Mouse (Mus musculus): ENCODE results near the gene Sept12.

DNA sequence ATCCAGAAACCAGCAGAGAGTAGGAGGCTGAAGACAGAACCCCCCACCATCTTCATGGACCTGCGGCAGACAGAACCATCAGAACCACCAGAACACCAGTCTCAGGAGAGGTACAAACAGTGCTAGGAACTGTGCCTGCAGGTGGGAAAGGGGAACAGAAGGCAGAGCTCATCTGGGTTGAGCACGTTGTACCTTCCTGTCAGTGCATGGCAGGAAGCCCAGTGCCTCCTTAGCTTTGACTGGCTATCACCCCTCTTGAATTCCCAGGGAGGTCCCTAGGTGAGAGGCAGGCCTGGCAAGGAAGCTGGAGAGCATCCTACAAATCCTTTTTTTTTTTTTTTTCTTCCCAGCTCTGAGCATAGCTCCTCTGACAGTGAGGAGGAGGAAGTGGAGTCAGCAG, 21.5 kb downstream of the Sept12 start:
- TF ChIP-seq POLR2A (IDR thresholded peaks at IDR 0.05; ENCODE audit: control insufficient read depth, extremely low read depth, insufficient read depth, low read length, poor library complexity): no peak
- no peak for TF ChIP-seq CTCF (IDR thresholded peaks at IDR 0.05; ENCODE audit: borderline replicate concordance, control insufficient read depth, extremely low read depth, insufficient read depth, low read length, poor library complexity)
